Mouse (Mus musculus): ENCODE measurements around the gene Ccdc91.

The Ccdc91 gene

GRCm38 (mm10) chr6:147573137-147573536 is 97.5 kb downstream of the Ccdc91 start:
- DNase-seq (ENCODE audit: low spot score) = no peak

DNA sequence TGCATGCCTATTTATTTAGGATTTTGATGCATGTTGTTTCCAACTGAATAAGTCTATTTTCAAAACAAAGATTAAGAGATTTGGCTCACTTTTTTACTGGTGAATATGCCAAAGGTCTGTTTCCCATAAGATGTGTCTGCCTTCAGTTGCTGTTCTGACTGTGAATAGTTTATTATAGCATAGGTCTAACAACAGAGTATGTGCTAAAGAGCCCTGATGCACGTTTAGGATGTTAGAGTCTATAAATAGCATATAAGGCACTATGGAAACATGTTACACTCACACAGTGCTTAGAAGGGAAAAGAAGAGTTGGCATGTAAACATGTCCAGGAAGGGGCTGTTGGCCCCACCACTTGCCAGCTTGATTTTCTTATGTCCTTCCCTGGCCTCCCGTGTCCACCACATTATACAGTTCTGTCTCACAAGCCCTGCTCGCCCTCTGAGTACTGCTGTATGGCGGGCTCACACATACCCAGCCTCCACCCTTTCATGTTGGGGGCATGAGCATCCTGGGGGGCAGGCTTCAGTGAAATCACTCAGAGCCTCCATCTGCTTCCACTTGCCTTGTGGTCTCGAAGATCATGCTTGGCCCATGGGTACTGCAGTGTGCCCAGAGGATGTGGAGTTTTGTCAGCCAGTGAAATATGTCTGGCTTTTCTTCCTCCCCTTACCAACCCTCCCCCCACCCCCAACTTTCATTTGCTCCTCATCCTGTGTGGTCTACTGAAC is 99.0 kb downstream of the Ccdc91 start:
- no peak for DNase-seq (ENCODE audit: low spot score)

DNA sequence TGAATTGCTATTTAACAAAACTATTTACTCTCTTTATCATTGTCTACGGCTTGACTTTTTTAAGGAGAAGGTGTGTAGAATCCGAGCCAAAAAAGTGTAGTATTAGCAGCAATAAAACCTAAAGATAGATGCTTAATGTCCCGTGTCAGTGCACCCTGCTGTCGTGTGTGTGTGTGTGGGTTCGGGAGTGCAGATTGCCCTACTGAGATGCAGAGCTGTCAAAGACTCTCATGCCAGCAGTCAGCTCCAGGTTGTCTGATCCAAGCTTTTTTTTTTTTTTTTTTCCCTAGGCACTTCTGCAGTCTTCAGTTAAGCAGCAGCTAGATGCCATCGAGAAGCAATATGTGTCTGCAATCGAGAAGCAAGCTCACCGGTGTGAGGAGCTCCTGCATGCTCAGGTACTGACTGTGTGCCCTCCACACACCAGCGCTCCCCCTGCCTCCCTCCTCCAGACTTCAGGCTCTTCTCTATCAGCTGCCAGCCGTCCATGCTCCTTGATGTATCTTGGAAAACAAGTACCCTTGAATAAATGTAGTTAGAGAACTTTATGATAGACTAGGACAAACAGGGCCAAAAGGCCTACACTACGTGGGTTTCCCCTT is 99.7 kb downstream of the Ccdc91 start:
- DNase-seq (ENCODE audit: low spot score) = no peak

DNA sequence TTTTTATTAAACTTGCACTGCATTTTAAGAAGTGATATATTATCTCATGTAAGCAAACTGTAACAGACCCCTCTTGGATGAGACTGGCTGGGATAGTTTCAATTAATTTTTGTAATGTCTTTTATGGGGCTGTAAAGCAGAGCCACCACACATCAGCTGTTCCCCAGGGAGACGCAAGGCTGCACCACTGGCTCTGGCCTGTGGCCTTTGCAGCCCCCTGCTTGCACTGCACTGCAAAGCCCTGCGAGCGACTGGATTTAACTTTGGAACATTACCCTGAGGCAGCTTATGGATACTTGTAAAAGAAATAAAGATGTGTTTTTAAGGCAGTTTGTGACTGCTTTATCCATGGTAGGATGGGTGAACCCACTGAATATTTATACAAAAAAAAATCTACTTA is 112.0 kb downstream of the Ccdc91 start:
- no peak for DNase-seq (ENCODE audit: low spot score)

DNA sequence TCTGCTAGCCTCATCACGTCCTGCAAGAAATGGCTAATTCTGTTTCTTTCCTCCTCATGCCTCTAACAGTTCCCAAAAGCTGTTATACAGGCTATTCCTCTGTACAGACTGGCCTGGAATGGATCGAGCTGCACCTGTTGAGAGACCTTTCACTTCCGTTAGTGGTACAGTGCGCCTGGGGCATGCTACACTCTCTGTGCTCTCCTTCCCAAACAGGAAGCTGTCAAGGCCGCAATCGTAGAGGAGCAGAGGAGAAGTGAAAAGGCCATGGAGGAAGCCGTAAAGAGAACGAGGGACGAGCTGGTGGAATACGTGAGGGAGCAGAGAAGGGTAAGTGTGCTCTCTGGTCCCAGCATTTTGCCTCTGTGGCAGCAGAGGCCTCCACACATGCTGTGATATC is 131.0 kb downstream of the Ccdc91 start:
- DNase-seq (ENCODE audit: low spot score) = no peak

DNA sequence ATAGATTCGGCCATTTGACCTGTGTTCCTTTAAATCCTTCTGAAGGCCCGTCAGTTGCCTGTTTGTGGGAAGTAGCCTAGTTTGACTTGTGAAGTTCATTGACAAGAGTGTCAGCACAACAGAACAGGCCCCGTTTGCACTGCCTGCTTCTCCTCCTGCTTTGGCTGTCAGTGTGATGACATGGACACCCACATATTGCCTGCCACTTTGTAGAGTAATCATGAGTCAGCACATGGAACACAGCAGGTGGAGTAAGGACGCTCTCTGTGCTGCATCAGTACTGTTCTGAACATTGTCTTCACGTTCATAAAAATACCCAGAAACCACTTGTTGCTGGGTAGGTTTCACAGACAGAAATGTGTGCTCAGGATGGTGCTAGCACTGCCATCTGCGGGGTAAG is 132.0 kb downstream of the Ccdc91 start:
- DNase-seq (ENCODE audit: low spot score) = no peak

DNA sequence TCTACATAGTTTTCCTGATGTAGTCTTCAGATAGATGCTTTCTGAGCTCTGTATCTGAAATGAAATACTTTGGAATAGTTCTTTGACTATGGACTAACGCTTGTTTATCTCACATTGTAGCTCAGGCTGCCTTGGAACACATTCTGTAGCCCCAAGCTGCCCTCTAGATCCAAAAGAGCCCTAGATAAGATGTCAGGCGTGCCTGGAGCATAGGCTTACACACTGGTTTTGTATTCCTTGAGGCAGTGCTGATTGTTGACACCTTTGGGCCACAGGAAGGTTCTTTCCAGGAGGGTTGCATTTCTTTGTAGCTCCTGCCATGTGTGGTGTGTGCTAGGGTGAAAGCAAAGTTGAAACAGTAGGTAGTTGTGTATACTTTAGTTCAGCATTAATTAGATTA is 139.7 kb downstream of the Ccdc91 start:
- no peak for DNase-seq (ENCODE audit: low spot score)

- DNase-seq (ENCODE audit: low spot score) = no peak
Observed at GRCm38 (mm10) chr6:147623142-147623541, 147.5 kb downstream of the Ccdc91 start.

GRCm38 (mm10) chr6:147636464-147636863 is 160.8 kb downstream of the Ccdc91 start:
- no peak for DNase-seq (ENCODE audit: low spot score)

DNA sequence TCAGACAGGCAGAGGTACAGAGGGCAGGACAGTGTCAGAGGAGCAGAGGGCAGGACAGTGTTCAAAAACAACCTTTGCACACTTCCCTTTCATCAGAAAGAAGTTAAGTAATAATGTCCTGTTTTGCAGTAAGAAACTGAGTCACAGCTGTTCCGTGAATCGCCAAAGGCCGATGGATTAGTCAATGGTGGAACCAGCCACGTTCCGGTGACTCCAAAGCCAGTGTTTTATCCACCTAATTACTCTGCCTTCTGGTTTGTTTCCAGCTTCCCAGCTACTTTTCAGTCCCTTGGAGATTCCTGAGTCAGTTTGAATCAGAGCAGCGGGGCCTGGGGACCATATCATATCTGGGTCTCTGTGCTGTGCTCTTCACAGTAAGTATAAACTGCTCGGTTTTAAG is 168.2 kb downstream of the Ccdc91 start:
- DNase-seq (ENCODE audit: low spot score) = no peak

DNA sequence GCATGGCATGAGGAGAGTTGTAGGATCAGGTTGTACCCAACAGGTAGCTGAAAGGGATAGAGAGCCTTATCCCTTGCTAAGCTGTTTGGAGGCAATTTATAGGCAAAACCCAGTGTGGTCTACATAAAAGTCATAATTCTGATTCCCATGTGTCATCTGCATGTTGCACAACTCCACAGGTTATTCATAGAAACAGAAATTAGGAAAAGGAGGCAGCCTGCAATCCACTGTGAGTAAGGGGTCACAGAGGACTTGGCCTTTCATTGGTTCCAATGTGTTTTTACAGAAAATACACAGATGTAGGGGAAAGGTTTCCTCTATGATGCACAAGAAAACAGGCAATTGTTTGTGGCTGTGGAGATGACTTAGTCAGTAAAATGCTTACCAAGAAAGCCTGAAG is 168.8 kb downstream of the Ccdc91 start:
- DNase-seq (ENCODE audit: low spot score) = no peak

DNA sequence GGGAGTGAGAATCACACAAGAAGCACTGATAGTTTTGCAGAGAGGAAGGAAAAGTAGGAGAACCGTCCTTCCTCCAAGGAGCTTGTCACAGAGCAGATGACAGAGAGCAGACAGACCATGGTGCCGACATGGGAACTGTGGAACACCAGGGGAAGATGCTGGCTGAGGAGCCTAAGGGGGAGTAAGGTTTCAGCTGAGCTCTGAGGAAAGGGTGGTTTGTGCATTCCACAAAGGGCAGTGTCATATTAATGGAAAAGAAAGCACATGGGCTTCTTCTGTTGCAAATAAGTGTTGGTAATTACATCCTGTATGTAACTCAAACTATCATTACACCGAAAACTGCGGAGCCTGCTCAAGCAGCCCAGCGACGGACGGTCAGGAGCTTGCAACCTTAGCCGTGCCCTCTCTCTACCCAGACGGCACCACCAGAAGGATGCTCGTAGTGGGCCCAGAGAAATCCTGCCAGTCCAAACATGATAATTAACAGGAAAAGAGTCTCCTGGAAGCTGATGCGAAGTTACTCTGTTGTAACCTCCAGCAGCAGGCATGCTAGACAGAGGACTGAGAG is 170.9 kb downstream of the Ccdc91 start:
- no peak for DNase-seq (ENCODE audit: low spot score)

GRCm38 (mm10) chr6:147658025-147658424 is 182.4 kb downstream of the Ccdc91 start:
- DNase-seq (ENCODE audit: low spot score) = no peak

DNA sequence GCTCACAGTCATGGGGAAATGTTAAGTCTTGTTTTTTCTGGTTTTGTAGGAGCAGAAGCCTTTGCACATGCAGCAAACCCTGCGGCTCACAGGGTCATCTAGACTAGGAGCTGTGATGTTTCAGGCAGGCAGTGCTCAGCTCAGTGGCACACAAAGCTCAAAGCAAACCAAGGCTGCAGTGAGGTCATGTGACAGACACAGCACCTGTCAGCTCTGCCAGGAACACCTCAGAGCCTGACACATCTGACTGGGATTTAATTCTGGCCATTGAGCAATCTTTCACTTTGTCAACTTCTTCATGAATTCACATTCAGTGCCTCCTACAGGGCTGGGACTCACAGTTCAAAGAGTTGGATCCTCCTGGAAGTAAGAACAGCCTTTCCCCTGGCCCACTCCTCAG is 185.1 kb downstream of the Ccdc91 start:
- peak; percentile 7 for DNase-seq (ENCODE audit: low spot score)

DNA sequence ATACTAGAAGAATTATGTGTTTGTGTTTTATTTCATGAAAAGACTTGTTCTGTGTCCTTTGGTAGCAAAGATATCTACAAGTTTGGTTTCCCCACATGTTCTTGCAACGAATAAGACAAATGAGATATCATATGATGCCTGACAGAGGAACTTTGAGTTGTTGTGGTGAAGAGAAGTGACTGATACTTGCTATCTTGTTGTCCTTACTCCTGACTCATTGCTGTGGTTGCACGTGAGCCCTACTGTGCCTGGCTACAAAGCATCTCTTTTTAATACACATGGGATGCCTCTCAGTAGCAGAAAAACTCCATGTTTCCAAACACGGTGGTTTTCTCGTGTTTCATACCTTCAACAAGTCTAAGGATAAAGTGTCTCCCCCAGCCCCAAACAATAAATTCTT is 186.2 kb downstream of the Ccdc91 start:
- DNase-seq (ENCODE audit: low spot score) = no peak

GRCm38 (mm10) chr6:147662610-147663009 is 187.0 kb downstream of the Ccdc91 start:
- DNase-seq (ENCODE audit: low spot score) = no peak

GRCm38 (mm10) chr6:147664339-147664738 is 188.7 kb downstream of the Ccdc91 start:
- DNase-seq (ENCODE audit: low spot score) = peak; percentile 68

DNA sequence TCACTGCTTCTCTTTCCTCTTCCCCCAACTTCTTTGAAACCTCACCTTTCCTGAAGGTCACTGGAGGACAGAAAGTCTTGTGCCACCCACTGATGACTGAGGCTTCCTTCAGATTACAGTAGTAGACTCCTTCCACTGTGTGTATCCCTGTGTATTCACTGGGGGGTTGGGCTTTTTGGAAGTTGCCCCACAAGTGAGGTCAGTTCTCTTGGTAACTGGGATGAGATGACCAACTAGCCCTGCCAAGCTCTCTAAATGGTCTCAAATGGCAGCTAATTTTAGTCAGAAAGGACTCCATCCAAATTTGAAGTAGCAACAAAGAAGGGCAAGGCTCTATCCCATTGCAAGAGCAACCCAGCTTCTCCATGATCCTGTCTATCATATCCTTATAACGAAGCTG is 195.7 kb downstream of the Ccdc91 start:
- no peak for DNase-seq (ENCODE audit: low spot score)

DNA sequence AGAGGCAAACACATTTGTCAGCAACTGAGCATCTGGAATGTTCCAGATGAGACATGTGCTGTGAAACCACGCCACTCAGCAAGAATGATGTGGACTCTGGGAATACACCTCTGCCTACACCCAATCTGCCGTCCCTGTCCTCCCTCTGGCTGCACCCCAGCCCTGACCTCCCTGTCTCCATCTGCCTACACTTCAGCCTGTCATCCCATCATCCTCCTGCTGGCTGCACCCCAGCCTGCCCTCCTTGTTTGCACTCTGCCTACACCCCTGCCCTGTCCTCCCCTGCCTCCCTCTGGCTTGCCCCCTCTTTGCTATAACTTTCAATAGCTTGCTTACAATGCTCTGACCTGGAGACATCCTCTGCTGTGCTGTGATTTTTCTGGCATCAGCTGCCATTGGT is 196.9 kb downstream of the Ccdc91 start:
- DNase-seq (ENCODE audit: low spot score) = no peak

DNA sequence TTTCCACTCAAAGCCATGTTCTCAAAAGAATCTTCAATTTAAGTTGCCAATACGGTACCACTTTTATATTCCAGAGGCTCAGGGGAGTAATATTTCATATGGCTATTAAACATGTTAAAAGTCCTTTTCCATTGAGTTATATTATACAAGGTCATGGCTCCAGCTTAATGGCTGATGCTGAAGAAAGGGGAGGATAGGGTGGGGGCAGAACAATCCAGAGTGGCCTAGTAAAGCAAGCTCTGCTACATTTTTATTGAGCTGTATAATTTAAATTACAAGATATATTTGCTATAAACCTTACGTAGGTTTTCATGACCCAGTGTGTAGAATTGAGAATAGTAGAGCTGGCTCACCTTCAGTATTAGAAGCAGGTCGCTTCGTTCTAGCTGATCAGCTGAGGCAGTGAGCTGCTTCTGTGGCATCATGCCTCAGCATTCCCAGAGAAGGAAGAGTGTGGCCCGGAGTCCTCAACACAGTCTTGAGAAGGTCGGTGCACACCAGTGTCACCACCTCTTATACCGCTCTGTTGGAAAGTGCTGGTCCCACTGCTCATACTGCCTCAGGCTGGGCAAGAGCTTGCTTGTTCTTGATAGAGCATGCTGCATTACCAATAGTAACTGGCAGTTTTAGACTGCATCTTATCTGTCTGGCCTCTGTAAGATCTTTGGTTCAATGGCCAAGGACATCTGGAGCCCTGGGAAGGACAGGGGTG is 199.6 kb downstream of the Ccdc91 start:
- no peak for DNase-seq (ENCODE audit: low spot score)

DNA sequence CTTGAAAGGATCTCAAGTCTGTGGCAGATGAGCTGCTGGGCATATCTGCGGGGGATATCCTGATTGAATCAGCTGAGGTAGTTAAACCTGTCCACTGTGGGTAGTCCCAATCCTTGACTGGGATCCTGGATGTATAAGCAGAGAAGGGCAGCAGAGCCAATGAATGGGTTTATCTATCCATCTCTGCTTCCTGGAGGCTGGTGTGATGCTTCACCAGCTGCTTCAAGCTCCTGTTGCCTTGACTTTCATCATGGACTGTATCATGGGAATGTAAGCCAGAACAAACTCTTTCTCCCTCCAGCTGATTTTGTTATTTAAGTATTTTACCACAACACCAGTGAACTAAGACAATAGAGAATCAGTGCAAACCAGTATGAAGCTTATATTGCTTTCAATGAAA is 200.6 kb downstream of the Ccdc91 start:
- DNase-seq (ENCODE audit: low spot score) = no peak

All from retina, embryonic 14.5 days (tissue).